Mouse (Mus musculus) ovary, postnatal 36 days (tissue): ENCODE results near the gene Wnt10a.
"Not testable (repeated sequence)": the region's sequence is repeated elsewhere in the genome, so short reads cannot be mapped to it uniquely, and the experiment has no call there.

Experiments used
- DNase-seq: peaks from one replicate; pipeline ENCODE4 v3.0.0; 2022; ENCODE audit warnings: low spot score, mixed read lengths

The Wnt10a gene

GRCm38 (mm10) chr1:74787846-74788245 lies 3.5 kb upstream of the Wnt10a start:
- peak; percentile 54 for DNase-seq

DNA sequence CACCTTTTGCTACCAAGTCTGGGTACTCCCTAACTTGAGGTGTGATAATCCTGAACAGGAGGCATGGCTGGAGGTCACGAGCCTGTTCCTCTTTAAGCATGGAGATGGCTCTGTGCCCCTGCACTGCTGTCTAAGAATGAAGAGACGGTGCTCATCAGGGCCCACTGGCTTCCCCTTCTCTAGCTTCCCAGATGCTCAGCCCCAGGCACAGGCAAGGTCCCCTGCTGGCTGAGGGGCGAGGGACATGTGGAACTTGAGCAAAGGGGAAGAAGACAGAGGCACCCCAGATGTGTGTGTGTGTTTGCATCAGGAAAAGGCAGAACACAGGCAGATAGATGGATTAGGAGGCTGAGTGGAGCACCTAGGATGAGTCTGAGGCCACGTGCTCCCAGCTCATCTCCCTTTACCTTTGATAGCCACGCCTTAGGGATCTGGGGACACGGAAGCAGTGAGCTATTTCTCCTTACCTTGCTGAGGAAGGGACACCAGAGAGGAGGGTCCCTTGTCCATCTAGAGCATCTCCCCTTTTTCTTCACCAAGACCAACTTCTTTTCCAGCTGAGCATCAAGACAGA lies 2.6 kb upstream of the Wnt10a start:
- DNase-seq, result no peak

GRCm38 (mm10) chr1:74790095-74790494 lies 1.2 kb upstream of the Wnt10a start:
- DNase-seq, result no peak

- DNase-seq, result no peak
These were observed 1.7 kb downstream of the Wnt10a start for GRCm38 (mm10) chr1:74792831-74793660.

GRCm38 (mm10) chr1:74794487-74795144 lies 3.3 kb downstream of the Wnt10a start:
- DNase-seq, result no peak

- no peak for DNase-seq
These were observed 3.8 kb downstream of the Wnt10a start for GRCm38 (mm10) chr1:74795145-74795529.

DNA sequence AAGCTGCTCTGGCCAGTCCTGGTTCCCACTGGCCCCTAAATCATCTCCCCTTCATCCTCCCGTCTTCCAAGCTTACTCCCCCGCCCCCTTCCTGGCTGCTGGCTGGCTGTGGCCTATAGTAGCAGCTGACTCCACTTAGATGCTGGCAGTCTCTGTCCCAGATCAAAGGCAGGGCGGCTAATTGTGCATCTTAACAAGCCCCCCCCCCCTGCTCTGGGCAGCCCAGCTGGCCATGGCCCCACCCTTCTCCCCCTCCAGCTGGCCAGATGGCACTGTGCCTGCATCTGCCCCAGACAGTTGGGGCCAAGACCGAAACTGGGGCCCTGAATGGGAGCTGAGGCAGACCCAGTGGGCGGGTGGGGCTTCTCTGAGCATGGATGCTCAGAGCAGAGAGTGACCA lies 6.1 kb downstream of the Wnt10a start:
- no peak for DNase-seq

- no peak for DNase-seq
These were observed 9.1 kb downstream of the Wnt10a start for GRCm38 (mm10) chr1:74800424-74800888.

- no peak for DNase-seq
These were observed 10.4 kb downstream of the Wnt10a start for GRCm38 (mm10) chr1:74801631-74802140.

GRCm38 (mm10) chr1:74802795-74803656 lies 11.7 kb downstream of the Wnt10a start:
- DNase-seq, result peak; percentile 81

- DNase-seq, result no peak
These were observed 13.0 kb downstream of the Wnt10a start for GRCm38 (mm10) chr1:74804211-74804870.

DNA sequence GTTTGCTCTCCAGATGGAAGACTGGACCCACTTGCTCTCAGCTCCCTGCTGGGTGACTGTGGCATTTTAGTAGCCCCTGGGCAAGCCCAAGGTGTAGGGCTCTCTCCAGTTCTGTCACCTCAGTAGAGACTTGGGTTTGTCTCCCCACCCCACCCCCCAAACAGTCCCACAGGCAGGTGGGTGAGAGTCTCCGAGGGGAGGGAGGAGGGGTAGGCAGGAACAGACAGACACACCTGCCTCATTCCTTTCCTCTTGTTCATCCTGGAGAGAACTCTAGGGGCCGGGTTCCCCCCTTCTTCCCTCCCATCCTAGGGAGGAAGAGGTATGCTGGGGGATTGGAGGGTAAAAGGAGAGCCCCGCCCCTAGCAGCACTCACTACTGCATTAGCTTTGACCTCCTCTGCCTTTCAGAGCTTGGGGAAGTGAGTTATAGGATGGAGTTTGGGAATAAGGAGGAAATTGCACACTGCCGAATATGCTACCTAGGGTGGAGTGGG lies 14.1 kb downstream of the Wnt10a start:
- DNase-seq, result no peak

DNA sequence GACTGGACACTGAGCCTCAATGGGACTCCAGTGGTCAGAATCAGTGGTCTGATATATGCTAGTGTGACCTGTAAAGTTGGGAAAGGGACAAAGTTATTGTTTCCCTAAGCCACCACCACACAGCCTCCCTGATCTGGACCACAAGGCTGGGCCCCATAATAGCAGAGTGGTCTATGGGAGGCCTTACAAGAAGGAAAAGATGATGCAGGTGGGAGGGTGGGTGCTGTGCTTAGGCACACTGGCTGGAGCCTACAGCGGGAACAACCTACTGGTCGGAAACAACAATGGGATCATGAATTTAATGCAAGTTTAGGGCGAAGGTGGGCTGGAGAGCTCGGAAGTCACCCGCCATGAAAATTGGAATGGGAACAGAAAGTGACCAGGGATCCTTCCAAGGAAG lies 14.5 kb downstream of the Wnt10a start:
- DNase-seq, result no peak

- peak; percentile 48 for DNase-seq
These were observed 15.3 kb downstream of the Wnt10a start for GRCm38 (mm10) chr1:74806360-74807311.

GRCm38 (mm10) chr1:74807551-74808071 lies 16.3 kb downstream of the Wnt10a start:
- no peak for DNase-seq

DNA sequence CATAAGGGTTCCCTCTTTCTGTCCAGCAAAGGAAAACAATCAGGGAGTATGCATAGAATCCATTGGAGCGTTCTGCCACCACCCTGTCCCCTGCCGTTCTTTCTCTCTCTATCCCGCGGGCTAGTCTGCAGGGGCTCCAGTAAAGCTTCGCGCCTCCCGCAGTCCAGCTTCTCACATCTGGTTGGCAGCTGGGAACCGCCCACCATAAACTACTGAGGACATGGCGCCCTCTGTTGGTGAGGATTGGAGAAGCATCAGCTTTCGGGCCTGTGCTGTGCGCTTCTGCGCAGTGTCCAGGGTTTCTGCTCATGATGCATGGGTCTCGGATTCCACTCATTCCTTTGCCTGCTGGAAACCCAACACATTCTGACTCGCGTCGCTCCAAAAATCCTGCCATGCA lies 16.8 kb downstream of the Wnt10a start:
- peak; percentile 88 for DNase-seq

- DNase-seq, result no peak
These were observed 17.7 kb downstream of the Wnt10a start for GRCm38 (mm10) chr1:74809007-74809406.

- DNase-seq, result no peak
These were observed 23.8 kb downstream of the Wnt10a start for GRCm38 (mm10) chr1:74814931-74815647.

DNA sequence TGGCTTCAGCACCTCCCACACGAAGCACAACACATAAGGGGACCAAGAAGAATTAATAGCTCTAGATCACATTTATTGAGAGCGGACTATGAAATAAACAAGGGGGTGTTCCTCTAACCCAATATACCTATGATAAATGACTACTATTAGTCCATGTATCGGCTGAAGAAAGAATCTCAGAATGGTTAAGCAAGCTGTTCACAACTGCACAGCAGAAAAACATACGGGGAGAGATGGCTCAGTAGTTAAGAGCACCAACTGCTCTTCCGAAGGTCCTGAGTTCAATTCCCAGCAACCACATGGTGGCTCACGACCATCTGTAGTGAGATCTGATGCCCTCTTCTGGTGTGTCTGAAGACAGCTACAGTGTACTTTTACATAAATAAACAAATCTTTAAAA lies 24.6 kb downstream of the Wnt10a start:
- DNase-seq, result not testable (repeated sequence)
